Comparison of ENCODE assay signal across 15 mouse cellular contexts in genomic region chr2:155872930-155873507, GRCm38 (mm10). TPM values are rescaled to one million over a fixed set of nuclear protein-coding genes. Genes with fewer than 3 reads are reported as not detected.
DNase-seq lines count a peak whose midpoint lies in the region; ATAC-seq and TF ChIP-seq lines count a peak whose summit lies in the region.
"Had no signal": no experiment of that assay in that cellular context is flagged by ENCODE, and none has a peak within 500 bp of the region (broad histone marks: within the 10 kb centered on the region; RNA-seq: fewer than 3 reads in every experiment).

No protein-coding gene starts in this region.

- H3K9ac ChIP-seq in hindbrain, embryonic 12.5 days = no peak overlapping the region
- H3K9ac ChIP-seq in hindbrain, postnatal 0 days (replicated peaks; ENCODE audit: low read length) = no peak overlapping the region
- H3K9ac ChIP-seq in midbrain, embryonic 14.5 days (replicated peaks; ENCODE audit: low read length) = no peak overlapping the region
- H3K9ac ChIP-seq in midbrain, embryonic 11.5 days (ENCODE audit: low read length) = no peak overlapping the region
- no peak overlapping the region for H3K9ac ChIP-seq in intestine, embryonic 16.5 days (ENCODE audit: low read depth, low read length)
- H3K9ac ChIP-seq in stomach, postnatal 0 days (ENCODE audit: low read length) = no peak overlapping the region

- no peak for TF ChIP-seq EP300 in stomach, postnatal 0 days (optimal IDR thresholded peaks at IDR 0.05)

- WGBS in hindbrain, embryonic 12.5 days = 63% methylated on average over 10 of the region's 10 CpGs
- WGBS in hindbrain, postnatal 0 days = 46% methylated on average over 10 of the region's 10 CpGs
- WGBS in midbrain, embryonic 14.5 days = 77% methylated on average over 10 of the region's 10 CpGs
- WGBS in midbrain, embryonic 11.5 days = 84% methylated on average over 10 of the region's 10 CpGs
- WGBS in intestine, embryonic 16.5 days = 41% methylated on average over 10 of the region's 10 CpGs
- 21% methylated on average over 10 of the region's 10 CpGs for WGBS in stomach, postnatal 0 days

- H3K9me3 ChIP-seq in hindbrain, embryonic 12.5 days (replicated peaks) = no peaks in the 10 kb centered on the region
- H3K9me3 ChIP-seq in hindbrain, postnatal 0 days (ENCODE audit: low read length) = no peaks in the 10 kb centered on the region
- H3K9me3 ChIP-seq in midbrain, embryonic 14.5 days (ENCODE audit: control insufficient read depth, low read length) = no peaks in the 10 kb centered on the region
- H3K9me3 ChIP-seq in midbrain, embryonic 11.5 days (ENCODE audit: control insufficient read depth, low read length) = no peaks in the 10 kb centered on the region
- H3K9me3 ChIP-seq in intestine, embryonic 16.5 days (ENCODE audit: control insufficient read depth, low read length) = no peaks in the 10 kb centered on the region
- H3K9me3 ChIP-seq in stomach, postnatal 0 days (ENCODE audit: control insufficient read depth, low read length) = no peaks in the 10 kb centered on the region

- H3K4me3 ChIP-seq in hindbrain, embryonic 12.5 days = no peak overlapping the region
- H3K4me3 ChIP-seq in hindbrain, postnatal 0 days (ENCODE audit: low read length) = no peak overlapping the region
- H3K4me3 ChIP-seq in midbrain, embryonic 14.5 days (replicated peaks; ENCODE audit: low read depth, low read length) = no peak overlapping the region
- H3K4me3 ChIP-seq in midbrain, embryonic 11.5 days (ENCODE audit: low read depth, low read length) = no peak overlapping the region
- H3K4me3 ChIP-seq in intestine, embryonic 16.5 days (ENCODE audit: low read length) = no peak overlapping the region
- H3K4me3 ChIP-seq in stomach, postnatal 0 days (ENCODE audit: low read depth, low read length) = no peak overlapping the region

- H3K36me3 ChIP-seq in hindbrain, embryonic 12.5 days = peaks cover 37% of the 10 kb centered on the region
- peaks cover 19% of the 10 kb centered on the region for H3K36me3 ChIP-seq in hindbrain, postnatal 0 days (ENCODE audit: insufficient read depth, low read length)
- peaks cover 23% of the 10 kb centered on the region for H3K36me3 ChIP-seq in midbrain, embryonic 14.5 days (ENCODE audit: control insufficient read depth, insufficient read depth, low read length)
- peaks cover 7% of the 10 kb centered on the region; the same call in 1 of the 2 replicates for H3K36me3 ChIP-seq in midbrain, embryonic 11.5 days (ENCODE audit: control insufficient read depth, insufficient read depth, low read length)
- H3K36me3 ChIP-seq in intestine, embryonic 16.5 days (ENCODE audit: control insufficient read depth, insufficient read depth, low read length) = peaks cover 5% of the 10 kb centered on the region; the same call in 1 of the 2 replicates
- H3K36me3 ChIP-seq in stomach, postnatal 0 days (ENCODE audit: control insufficient read depth, insufficient read depth, low read length) = 0 out of 2 replicates have a peak, but pooled peaks cover 4% of the 10 kb centered on the region

- TF ChIP-seq CTCF in hindbrain, postnatal 0 days (IDR thresholded peaks at IDR 0.05; ENCODE audit: low read depth) = no peak
- no peak for TF ChIP-seq CTCF in stomach, postnatal 0 days (IDR thresholded peaks at IDR 0.05; ENCODE audit: low read depth)

- H3K4me2 ChIP-seq in hindbrain, embryonic 12.5 days (replicated peaks) = no peak overlapping the region
- H3K4me2 ChIP-seq in hindbrain, postnatal 0 days (ENCODE audit: low read depth, low read length) = no peak overlapping the region
- no peak overlapping the region for H3K4me2 ChIP-seq in midbrain, embryonic 14.5 days (ENCODE audit: low read length)
- no peak overlapping the region for H3K4me2 ChIP-seq in midbrain, embryonic 11.5 days
- H3K4me2 ChIP-seq in intestine, embryonic 16.5 days (ENCODE audit: low read depth, low read length) = no peak overlapping the region
- H3K4me2 ChIP-seq in stomach, postnatal 0 days (replicated peaks; ENCODE audit: low read depth) = no peak overlapping the region

- no peak for DNase-seq in hindbrain, postnatal 0 days (ENCODE audit: low spot score)
- peak; percentile 3 for DNase-seq in midbrain, embryonic 14.5 days
- no peak for DNase-seq in midbrain, embryonic 11.5 days (ENCODE audit: low spot score, missing footprints)
- no peak for DNase-seq in stomach, postnatal 0 days (ENCODE audit: low spot score)
- no peak for DNase-seq in cerebellum, adult 11 months
- DNase-seq: adrenal gland, adult 8-10 months; embryo, embryonic 11 days; left cerebral cortex, postnatal 4 days had no signal

- ATAC-seq in hindbrain, embryonic 12.5 days (ENCODE audit: low FRiP score) = no peak
- no peak for ATAC-seq in hindbrain, postnatal 0 days
- no peak for ATAC-seq in midbrain, embryonic 14.5 days (ENCODE audit: low FRiP score, low TSS enrichment)
- no peak for ATAC-seq in midbrain, embryonic 11.5 days (ENCODE audit: low FRiP score)
- ATAC-seq in intestine, embryonic 16.5 days = no peak
- ATAC-seq in stomach, postnatal 0 days (ENCODE audit: low FRiP score, low TSS enrichment) = peak; percentile 25; the same call in 1 of the 2 replicates
- no peak for ATAC-seq in CD4-positive, CD25-positive, alpha-beta regulatory T cell, adult 4 months
- ATAC-seq: Patski had no signal

- H3K27ac ChIP-seq in hindbrain, embryonic 12.5 days = peak overlapping the region; percentile 57
- no peak overlapping the region for H3K27ac ChIP-seq in hindbrain, postnatal 0 days
- H3K27ac ChIP-seq in midbrain, embryonic 14.5 days (replicated peaks; ENCODE audit: low read depth, low read length) = peak overlapping the region; percentile 32; the same call in 1 of the 2 replicates
- H3K27ac ChIP-seq in midbrain, embryonic 11.5 days (ENCODE audit: low read depth, low read length) = no peak overlapping the region
- H3K27ac ChIP-seq in intestine, embryonic 16.5 days (ENCODE audit: low read length) = peak overlapping the region; percentile 19; the same call in 1 of the 2 replicates
- H3K27ac ChIP-seq in stomach, postnatal 0 days (replicated peaks) = peak overlapping the region; percentile 59

- H3K27me3 ChIP-seq in hindbrain, embryonic 12.5 days = no peaks in the 10 kb centered on the region
- H3K27me3 ChIP-seq in hindbrain, postnatal 0 days (ENCODE audit: insufficient read depth, low read length) = no peaks in the 10 kb centered on the region
- H3K27me3 ChIP-seq in midbrain, embryonic 14.5 days (ENCODE audit: control insufficient read depth, insufficient read depth, low read length) = no peaks in the 10 kb centered on the region
- no peaks in the 10 kb centered on the region for H3K27me3 ChIP-seq in midbrain, embryonic 11.5 days (ENCODE audit: control insufficient read depth, insufficient read depth, low read length)
- no peaks in the 10 kb centered on the region for H3K27me3 ChIP-seq in intestine, embryonic 16.5 days (replicated peaks; ENCODE audit: control insufficient read depth, insufficient read depth, low read length)
- H3K27me3 ChIP-seq in stomach, postnatal 0 days (ENCODE audit: control insufficient read depth, insufficient read depth, low read length) = no peaks in the 10 kb centered on the region
- H3K27me3 ChIP-seq: Patski had no signal

- peaks cover 14% of the 10 kb centered on the region for H3K4me1 ChIP-seq in hindbrain, embryonic 12.5 days
- 0 out of 2 replicates have a peak, but pooled peaks cover 4% of the 10 kb centered on the region for H3K4me1 ChIP-seq in hindbrain, postnatal 0 days (ENCODE audit: insufficient read depth, low read length)
- H3K4me1 ChIP-seq in midbrain, embryonic 14.5 days (ENCODE audit: control insufficient read depth, insufficient read depth, low read length) = no peaks in the 10 kb centered on the region
- H3K4me1 ChIP-seq in midbrain, embryonic 11.5 days (ENCODE audit: control insufficient read depth, insufficient read depth, low read length) = no peaks in the 10 kb centered on the region
- H3K4me1 ChIP-seq in intestine, embryonic 16.5 days (ENCODE audit: control insufficient read depth, insufficient read depth, low read length) = peaks cover 17% of the 10 kb centered on the region
- 0 out of 2 replicates have a peak, but pooled peaks cover 2% of the 10 kb centered on the region for H3K4me1 ChIP-seq in stomach, postnatal 0 days (replicated peaks; ENCODE audit: control insufficient read depth, insufficient read depth)

RNA-seq across cellular contexts. Expression of gene Fam83c, which starts 38.4 kb away (rescaled TPM):
- polyA plus RNA-seq in hindbrain, embryonic 12.5 days (2016; fragmentation: Nextera tagmentation; extraction: Ambion mirVana) = 0.41 and 0.46 TPM in 2 replicates
- not detected in 2 replicates for total RNA-seq in hindbrain, postnatal 0 days (2014; rRNA removed)
- 0.10 and 0.15 TPM in 2 replicates for polyA plus RNA-seq in hindbrain, postnatal 0 days (2015; fragmentation: Nextera tagmentation; extraction: Ambion mirVana)
- 0.38 and 0.41 TPM in 2 replicates for polyA plus RNA-seq in midbrain, embryonic 14.5 days (2014; fragmentation: Nextera tagmentation; extraction: Ambion mirVana)
- 0.14 and 0.25 TPM in 2 replicates for polyA plus RNA-seq in midbrain, embryonic 11.5 days (2014; fragmentation: Nextera tagmentation; extraction: Ambion mirVana)
- 0.33 and 0.35 TPM in 2 replicates for polyA plus RNA-seq in intestine, embryonic 16.5 days (2015; fragmentation: Nextera tagmentation; extraction: Ambion mirVana)
- polyA plus RNA-seq in stomach, postnatal 0 days (2015; fragmentation: Nextera tagmentation; extraction: Ambion mirVana) = 2.7 and 4.4 TPM in 2 replicates
- polyA plus RNA-seq in CD4-positive, CD25-positive, alpha-beta regulatory T cell, adult 4 months (2017; shearing (Covaris generic)) = not detected
- total RNA-seq: heart, adult 8-10 months; layer of hippocampus, adult 18-20 months; left cerebral cortex, postnatal 4 days; megakaryocyte-erythroid progenitor cell, adult 5-6 weeks had no signal

RNA-seq across cellular contexts. Expression of gene Eif6, which starts 46.3 kb away (rescaled TPM):
- polyA plus RNA-seq in hindbrain, embryonic 12.5 days (2016; fragmentation: Nextera tagmentation; extraction: Ambion mirVana) = 151 and 160 TPM in 2 replicates
- 105 and 110 TPM in 2 replicates for total RNA-seq in hindbrain, postnatal 0 days (2014; rRNA removed)
- polyA plus RNA-seq in hindbrain, postnatal 0 days (2015; fragmentation: Nextera tagmentation; extraction: Ambion mirVana) = 138 and 144 TPM in 2 replicates
- 129 and 134 TPM in 2 replicates for polyA plus RNA-seq in midbrain, embryonic 14.5 days (2014; fragmentation: Nextera tagmentation; extraction: Ambion mirVana)
- polyA plus RNA-seq in midbrain, embryonic 11.5 days (2014; fragmentation: Nextera tagmentation; extraction: Ambion mirVana) = 188 TPM in 2 replicates
- polyA plus RNA-seq in intestine, embryonic 16.5 days (2015; fragmentation: Nextera tagmentation; extraction: Ambion mirVana) = 279 and 287 TPM in 2 replicates
- polyA plus RNA-seq in stomach, postnatal 0 days (2015; fragmentation: Nextera tagmentation; extraction: Ambion mirVana) = 310 and 318 TPM in 2 replicates
- 10 to 100 TPM; 63.3 to 77.1 TPM for polyA plus RNA-seq in CD4-positive, CD25-positive, alpha-beta regulatory T cell, adult 4 months (2017; shearing (Covaris generic))

RNA-seq across cellular contexts. Expression of gene BC029722, which starts 53.8 kb away (rescaled TPM):
- polyA plus RNA-seq in hindbrain, embryonic 12.5 days (2016; fragmentation: Nextera tagmentation; extraction: Ambion mirVana) = 17.1 and 17.3 TPM in 2 replicates
- 31.9 and 35.4 TPM in 2 replicates for total RNA-seq in hindbrain, postnatal 0 days (2014; rRNA removed)
- polyA plus RNA-seq in hindbrain, postnatal 0 days (2015; fragmentation: Nextera tagmentation; extraction: Ambion mirVana) = 52.2 and 53.4 TPM in 2 replicates
- 25.5 and 38.5 TPM in 2 replicates for polyA plus RNA-seq in midbrain, embryonic 14.5 days (2014; fragmentation: Nextera tagmentation; extraction: Ambion mirVana)
- 7.9 and 8.0 TPM in 2 replicates for polyA plus RNA-seq in midbrain, embryonic 11.5 days (2014; fragmentation: Nextera tagmentation; extraction: Ambion mirVana)
- 27.4 and 30.0 TPM in 2 replicates for polyA plus RNA-seq in intestine, embryonic 16.5 days (2015; fragmentation: Nextera tagmentation; extraction: Ambion mirVana)
- 26.8 and 29.8 TPM in 2 replicates for polyA plus RNA-seq in stomach, postnatal 0 days (2015; fragmentation: Nextera tagmentation; extraction: Ambion mirVana)
- polyA plus RNA-seq in CD4-positive, CD25-positive, alpha-beta regulatory T cell, adult 4 months (2017; shearing (Covaris generic)) = 10 to 100 TPM; 12.8 to 16.5 TPM

RNA-seq across cellular contexts. Expression of gene Uqcc1, which starts 57.1 kb away (rescaled TPM):
- polyA plus RNA-seq in hindbrain, embryonic 12.5 days (2016; fragmentation: Nextera tagmentation; extraction: Ambion mirVana) = 65.5 and 70.0 TPM in 2 replicates
- total RNA-seq in hindbrain, postnatal 0 days (2014; rRNA removed) = 38.0 and 39.4 TPM in 2 replicates
- polyA plus RNA-seq in hindbrain, postnatal 0 days (2015; fragmentation: Nextera tagmentation; extraction: Ambion mirVana) = 55.6 and 61.4 TPM in 2 replicates
- polyA plus RNA-seq in midbrain, embryonic 14.5 days (2014; fragmentation: Nextera tagmentation; extraction: Ambion mirVana) = 45.0 and 58.6 TPM in 2 replicates
- 77.3 and 88.8 TPM in 2 replicates for polyA plus RNA-seq in midbrain, embryonic 11.5 days (2014; fragmentation: Nextera tagmentation; extraction: Ambion mirVana)
- polyA plus RNA-seq in intestine, embryonic 16.5 days (2015; fragmentation: Nextera tagmentation; extraction: Ambion mirVana) = 84.5 and 92.8 TPM in 2 replicates
- 41.9 and 46.4 TPM in 2 replicates for polyA plus RNA-seq in stomach, postnatal 0 days (2015; fragmentation: Nextera tagmentation; extraction: Ambion mirVana)
- 10 to 100 TPM; 43.5 to 57.6 TPM for polyA plus RNA-seq in CD4-positive, CD25-positive, alpha-beta regulatory T cell, adult 4 months (2017; shearing (Covaris generic))

Comparison
In these comparisons a context has a peak if more than half of its experiments do, and no peak if none do; other contexts are left out.
1. H3K27ac ChIP-seq: peak in hindbrain, embryonic 12.5 days (single experiment), midbrain, embryonic 14.5 days (single experiment), intestine, embryonic 16.5 days (single experiment) and stomach, postnatal 0 days (single experiment); none in hindbrain, postnatal 0 days (single experiment) and midbrain, embryonic 11.5 days (single experiment).